Mouse (Mus musculus) MEL (cell line): ENCODE results near the gene Odaph. TPM values are rescaled to one million over a fixed set of nuclear protein-coding genes. Genes with fewer than 3 reads are reported as not detected.

Experiments
- DNase-seq: peaks from one replicate; pipeline ENCODE4 v3.0.0; 2011; ENCODE audit warnings: low read depth, low spot score
- H3K27ac ChIP-seq: 2 replicates; pipeline ENCODE4 v1.5.1; 2012; ENCODE audit warnings: low read depth, mild to moderate bottlenecking, control low read depth, low read length, moderate library complexity; ENCODE audit not compliant: control insufficient read depth
- H3K27me3 ChIP-seq, 2 experiments: fragments of 150-350 bp in 1 of 2; sonication (generic) in 1 of 2; 2 replicates each; pipeline ENCODE4 v1.6.1; 2012; ENCODE audit warnings: low read length in 2 of 2, mild to moderate bottlenecking in 2 of 2, improper control_type of control experiment in 1 of 2, moderate library complexity in 1 of 2; ENCODE audit not compliant: insufficient read depth in 2 of 2, control insufficient read depth in 1 of 2
- H3K36me3 ChIP-seq, 2 experiments: 2 replicates each; pipeline ENCODE4 v1.6.1; 2012 to 2014; ENCODE audit warnings: low read length in 2 of 2, improper control_type of control experiment in 1 of 2, inconsistent platforms in 1 of 2, mild to moderate bottlenecking in 1 of 2; ENCODE audit not compliant: insufficient read depth in 2 of 2, control insufficient read depth in 1 of 2
- H3K4me1 ChIP-seq, 2 experiments: fragments of 150-350 bp in 1 of 2; sonication (generic) in 1 of 2; 2 replicates each; pipeline ENCODE4 v1.6.1; 2012; ENCODE audit warnings: low read length in 2 of 2, improper control_type of control experiment in 1 of 2, mild to moderate bottlenecking in 1 of 2; ENCODE audit not compliant: insufficient read depth in 2 of 2, control insufficient read depth in 1 of 2
- H3K4me3 ChIP-seq, 2 experiments: fragments of 150-350 bp in 1 of 2; sonication (generic) in 1 of 2; 2 replicates each; pipeline ENCODE4 v1.5.1; 2012; ENCODE audit warnings: low read depth in 2 of 2, low read length in 2 of 2, mild to moderate bottlenecking in 2 of 2, moderate library complexity in 2 of 2, control low read depth in 1 of 2, improper control_type of control experiment in 1 of 2; ENCODE audit not compliant: control insufficient read depth in 1 of 2, insufficient read depth in 1 of 2
- H3K79me2 ChIP-seq: 2 replicates; pipeline ENCODE4 v1.6.1; 2012; ENCODE audit warnings: mild to moderate bottlenecking, low read length, moderate library complexity; ENCODE audit not compliant: control insufficient read depth, poor library complexity, insufficient read depth
- H3K9ac ChIP-seq: 2 replicates; pipeline ENCODE4 v1.6.1; 2012; ENCODE audit warnings: low read depth, mild to moderate bottlenecking, control low read depth, low read length, moderate library complexity; ENCODE audit not compliant: control insufficient read depth, poor library complexity, severe bottlenecking
- H3K9me3 ChIP-seq: fragments of 150-350 bp; sonication (generic); replicated peaks from 2 replicates; pipeline ENCODE4 v1.6.1; 2012; ENCODE audit warnings: mild to moderate bottlenecking, low read length, improper control_type of control experiment, moderate library complexity; ENCODE audit not compliant: insufficient read depth
- BHLHE40 ChIP-seq: IDR thresholded peaks from 2 replicates; pipeline ENCODE4 v1.6.1; 2012; ENCODE audit warnings: low read depth, mild to moderate bottlenecking, inconsistent platforms, low read length, improper control_type of control experiment, borderline replicate concordance
- CHD1 ChIP-seq: IDR thresholded peaks from 2 replicates; pipeline ENCODE4 v1.6.1; 2012; ENCODE audit warnings: low read depth, mild to moderate bottlenecking, inconsistent platforms, low read length, improper control_type of control experiment
- CHD2 ChIP-seq: IDR thresholded peaks from 2 replicates; pipeline ENCODE4 v1.6.1; 2011; ENCODE audit warnings: low read length, improper control_type of control experiment
- CTCF ChIP-seq, 3 experiments: IDR thresholded peaks in 2 of 3; conservative IDR thresholded peaks in 1 of 3; 2 replicates each; pipeline ENCODE4 v1.5.1; 2011 to 2012; ENCODE audit warnings: low read length in 3 of 3, low read depth in 2 of 3, mild to moderate bottlenecking in 2 of 3, improper control_type of control experiment in 1 of 3, inconsistent platforms in 1 of 3, mixed read lengths in 1 of 3, moderate library complexity in 1 of 3; ENCODE audit not compliant: control insufficient read depth in 1 of 3, insufficient read depth in 1 of 3, poor library complexity in 1 of 3, severe bottlenecking in 1 of 3
- E2F4 ChIP-seq: IDR thresholded peaks from 2 replicates; pipeline ENCODE4 v1.6.1; 2011; ENCODE audit warnings: low read depth, low read length, improper control_type of control experiment, borderline replicate concordance
- EP300 ChIP-seq, 2 experiments: IDR thresholded peaks; 2 replicates each; pipeline ENCODE4 v1.6.1; 2011; ENCODE audit warnings: improper control_type of control experiment in 2 of 2, low read length in 2 of 2, low read depth in 1 of 2, mild to moderate bottlenecking in 1 of 2
- ETS1 ChIP-seq: IDR thresholded peaks from 2 replicates; pipeline ENCODE4 v1.6.1; 2012; ENCODE audit warnings: low read depth, mild to moderate bottlenecking, inconsistent platforms, low read length, improper control_type of control experiment, moderate library complexity
- GABPA ChIP-seq: IDR thresholded peaks from 2 replicates; pipeline ENCODE4 v1.6.1; 2012; ENCODE audit warnings: low read depth, mild to moderate bottlenecking, inconsistent platforms, low read length, improper control_type of control experiment, moderate library complexity
- GATA1 ChIP-seq: IDR thresholded peaks from 2 replicates; pipeline ENCODE4 v1.6.1; 2011; ENCODE audit warnings: low read depth, low read length, improper control_type of control experiment
- HCFC1 ChIP-seq: IDR thresholded peaks from 2 replicates; pipeline ENCODE4 v1.6.1; 2012; ENCODE audit warnings: low read depth, mild to moderate bottlenecking, inconsistent platforms, low read length, improper control_type of control experiment, moderate library complexity
- KAT2A ChIP-seq: conservative IDR thresholded peaks from 2 replicates; pipeline ENCODE4 v1.6.1; 2012; ENCODE audit warnings: low read depth, low read length, improper control_type of control experiment, inconsistent platforms
- MAFK ChIP-seq: IDR thresholded peaks from 2 replicates; pipeline ENCODE4 v1.6.1; 2011; ENCODE audit warnings: low read depth, mild to moderate bottlenecking, low read length, improper control_type of control experiment, borderline replicate concordance
- MAX ChIP-seq: IDR thresholded peaks from 2 replicates; pipeline ENCODE4 v1.6.1; 2011; ENCODE audit warnings: low read length, improper control_type of control experiment
- MAZ ChIP-seq: IDR thresholded peaks from 2 replicates; pipeline ENCODE4 v1.6.1; 2012; ENCODE audit warnings: low read depth, mild to moderate bottlenecking, inconsistent platforms, low read length, improper control_type of control experiment
- MXI1 ChIP-seq: IDR thresholded peaks from 2 replicates; pipeline ENCODE4 v1.6.1; 2011; ENCODE audit warnings: mild to moderate bottlenecking, low read depth, low read length, improper control_type of control experiment
- MYB ChIP-seq: IDR thresholded peaks from 2 replicates; pipeline ENCODE4 v1.6.1; 2011; ENCODE audit warnings: mild to moderate bottlenecking, low read depth, low read length, improper control_type of control experiment
- MYC ChIP-seq: IDR thresholded peaks from 2 replicates; pipeline ENCODE4 v1.6.1; 2011; ENCODE audit warnings: low read depth, mild to moderate bottlenecking, low read length, improper control_type of control experiment, moderate library complexity
- NELFE ChIP-seq: IDR thresholded peaks from 2 replicates; pipeline ENCODE4 v1.6.1; 2011; ENCODE audit warnings: low read depth, low read length, improper control_type of control experiment
- NRF1 ChIP-seq: IDR thresholded peaks from 2 replicates; pipeline ENCODE4 v1.6.1; 2014; ENCODE audit warnings: low read depth, mild to moderate bottlenecking, inconsistent platforms, low read length, improper control_type of control experiment, moderate library complexity; ENCODE audit not compliant: poor library complexity, insufficient read depth, severe bottlenecking
- POLR2A ChIP-seq, 2 experiments: IDR thresholded peaks; 2 replicates each; pipeline ENCODE4 v1.6.1; 2011 to 2012; ENCODE audit warnings: low read length in 2 of 2, mild to moderate bottlenecking in 2 of 2, control low read depth in 1 of 2, improper control_type of control experiment in 1 of 2, low read depth in 1 of 2, moderate library complexity in 1 of 2; ENCODE audit not compliant: control insufficient read depth in 1 of 2, insufficient read depth in 1 of 2, poor library complexity in 1 of 2
- POLR2AphosphoS2 ChIP-seq: IDR thresholded peaks from 2 replicates; pipeline ENCODE4 v1.6.1; 2011; ENCODE audit warnings: low read length, improper control_type of control experiment
- POLR2AphosphoS5 ChIP-seq: IDR thresholded peaks from 2 replicates; pipeline ENCODE4 v1.6.1; 2012; ENCODE audit warnings: low read depth, borderline replicate concordance, mild to moderate bottlenecking, inconsistent platforms, low read length, moderate library complexity, mixed read lengths
- RAD21 ChIP-seq: IDR thresholded peaks from 2 replicates; pipeline ENCODE4 v1.6.1; 2011; ENCODE audit warnings: mild to moderate bottlenecking, low read depth, low read length, improper control_type of control experiment
- RCOR1 ChIP-seq: IDR thresholded peaks from 2 replicates; pipeline ENCODE4 v1.6.1; 2012; ENCODE audit warnings: low read depth, mild to moderate bottlenecking, inconsistent platforms, low read length, improper control_type of control experiment
- SIN3A ChIP-seq: IDR thresholded peaks from 2 replicates; pipeline ENCODE4 v1.6.1; 2012; ENCODE audit warnings: low read length, improper control_type of control experiment, inconsistent platforms
- SMC3 ChIP-seq: IDR thresholded peaks from 2 replicates; pipeline ENCODE4 v1.6.1; 2011; ENCODE audit warnings: low read depth, low read length, improper control_type of control experiment
- TAL1 ChIP-seq: IDR thresholded peaks from 2 replicates; pipeline ENCODE4 v1.6.1; 2012; ENCODE audit warnings: mild to moderate bottlenecking, inconsistent platforms, low read length, moderate library complexity, mixed read lengths
- TBP ChIP-seq: IDR thresholded peaks from 2 replicates; pipeline ENCODE4 v1.8.0; 2011; ENCODE audit warnings: low read depth, low read length, improper control_type of control experiment
- TCF12 ChIP-seq: IDR thresholded peaks from 2 replicates; pipeline ENCODE4 v1.6.1; 2014; ENCODE audit warnings: low read depth, mild to moderate bottlenecking, inconsistent platforms, low read length, improper control_type of control experiment, moderate library complexity
- UBTF ChIP-seq: IDR thresholded peaks from 2 replicates; pipeline ENCODE4 v1.6.1; 2012; ENCODE audit warnings: low read depth, mild to moderate bottlenecking, inconsistent platforms, low read length, improper control_type of control experiment, moderate library complexity, borderline replicate concordance; ENCODE audit not compliant: insufficient read depth
- ZC3H11A ChIP-seq: IDR thresholded peaks from 2 replicates; pipeline ENCODE4 v1.6.1; 2012; ENCODE audit warnings: low read depth, mild to moderate bottlenecking, inconsistent platforms, low read length, improper control_type of control experiment
- ZKSCAN1 ChIP-seq: IDR thresholded peaks from 2 replicates; pipeline ENCODE4 v1.6.1; 2012; ENCODE audit warnings: low read depth, mild to moderate bottlenecking, inconsistent platforms, low read length, improper control_type of control experiment, moderate library complexity
- ZMIZ1 ChIP-seq: IDR thresholded peaks from 2 replicates; pipeline ENCODE4 v1.6.1; 2012; ENCODE audit warnings: low read depth, mild to moderate bottlenecking, inconsistent platforms, low read length, improper control_type of control experiment, moderate library complexity
- ZNF384 ChIP-seq: IDR thresholded peaks from 2 replicates; pipeline ENCODE4 v1.6.1; 2012; ENCODE audit warnings: low read depth, mild to moderate bottlenecking, inconsistent platforms, low read length, improper control_type of control experiment
- polyA plus RNA-seq, 2 experiments: library from polyadenylated mRNA; stranded (reverse) in 1 of 2; unstranded in 1 of 2; fragments of >175 nt in 1 of 2; fragments of >200 nt in 1 of 2; gene quantifications; 2 replicates each; pipeline versions ENCODE4 v1.2.1 to v1.2.4; 2012; ENCODE audit warnings: low replicate concordance in 2 of 2, low read depth in 1 of 2; ENCODE audit not compliant: insufficient read length in 2 of 2, insufficient read depth in 1 of 2, missing spikeins in 1 of 2
- total RNA-seq: library from RNA; depleted of rRNA; stranded (reverse); fragments of 300-350 nt; gene quantifications from 2 replicates; pipeline ENCODE4 v1.2.3, GENCODE M21; 2012

Odaph gene
- total and polyA plus RNA-seq, 3 experiments: 0.27 to 0.65 TPM; not detected in 1

DNA sequence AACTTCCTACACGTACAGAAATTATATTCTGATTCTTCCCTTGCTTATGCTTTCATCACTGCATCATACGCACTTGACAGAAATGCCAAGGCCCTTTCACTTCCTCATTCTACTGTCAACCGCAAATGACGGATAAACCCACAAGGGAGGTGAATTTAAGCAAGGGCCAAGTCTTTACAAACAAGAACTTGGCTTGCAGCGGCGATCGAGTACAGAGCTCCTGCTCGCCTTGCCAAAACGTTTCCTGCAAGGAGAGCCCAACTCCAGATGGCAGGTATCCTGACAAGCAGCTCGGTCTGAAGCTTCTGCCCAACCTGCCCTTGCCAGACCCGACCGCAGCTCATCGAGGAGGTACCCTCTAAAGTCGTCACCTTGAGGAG is 25.0 kb upstream of the Odaph start (continued):
- TF ChIP-seq CHD1: peak; percentile 31; the same call in 1 of the 2 replicates
- TF ChIP-seq MAZ: 0 out of 2 replicates have a peak, but pooled peaks have one; percentile 61

DNA sequence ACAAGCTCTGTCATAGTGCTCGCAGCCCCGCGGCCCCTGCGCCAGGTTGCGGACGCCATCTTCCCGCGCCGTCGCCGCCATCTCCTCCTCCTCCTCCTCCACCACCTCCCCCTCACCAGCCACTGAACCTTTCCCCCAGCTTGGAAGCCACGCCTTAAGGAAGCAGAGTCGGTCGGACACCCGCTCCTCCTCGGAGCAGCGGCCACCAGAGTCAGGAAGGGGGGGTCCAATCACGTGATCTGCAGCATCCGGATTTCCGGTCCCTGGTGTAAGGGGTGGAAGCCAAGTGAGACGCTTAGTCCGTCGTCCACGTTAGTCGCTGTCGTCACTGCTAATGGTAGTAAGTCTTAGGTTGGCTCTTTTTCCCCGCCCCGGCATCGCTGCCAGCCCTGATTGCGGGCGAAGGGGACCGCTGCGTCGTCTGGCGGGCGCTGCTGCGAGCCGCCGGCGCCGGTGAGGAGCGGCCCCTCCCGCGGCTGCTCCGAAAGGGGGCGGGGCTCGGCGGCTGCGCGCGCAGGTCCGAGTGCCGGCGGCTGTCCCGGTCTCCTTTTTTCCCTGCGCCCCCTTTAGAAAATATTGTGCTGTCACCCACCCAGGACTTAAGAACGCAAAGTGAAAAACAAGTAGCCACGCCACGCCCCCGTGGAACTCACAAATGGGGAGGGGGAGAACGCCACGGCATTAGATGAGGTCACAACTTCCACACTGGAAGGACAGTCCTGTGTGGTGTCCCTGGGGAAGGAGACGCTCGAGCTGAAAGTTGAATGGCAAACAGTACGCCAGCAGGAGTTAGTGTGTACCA is 24.4 kb upstream of the Odaph start, which contains the start of gene Rchy1:
Gene Rchy1, minus strand, starts transcription at position 430 of the 802 bp plus-strand sequence.
- DNase-seq: peak; percentile 96
- H3K27me3 ChIP-seq: no peaks in the 10 kb centered on the region
- H3K9ac ChIP-seq: peak within 1 kb of the TSS; percentile 94
- H3K79me2 ChIP-seq: peaks cover 22% of the 10 kb centered on the region
- H3K9me3 ChIP-seq: no peaks in the 10 kb centered on the region
- peak within 1 kb of the TSS; percentile 98 for H3K27ac ChIP-seq
- H3K4me3 ChIP-seq: peak within 1 kb of the TSS; percentile 91 to 100
- peaks cover 0 to 31% of the 10 kb centered on the region in 2 experiments; a peak in 2 of 4 replicates for H3K36me3 ChIP-seq
- peaks cover 17 to 20% of the 10 kb centered on the region in 2 experiments for H3K4me1 ChIP-seq
- TF ChIP-seq NELFE (peak; percentile 81), TCF12 (no peak), BHLHE40 (peak; percentile 92), CTCF (IDR thresholded peaks at IDR 0.05 in 2 of 3, conservative IDR thresholded peaks at IDR 0.05 in 1 of 3; ENCODE audit: control insufficient read depth in 1 of 3, insufficient read depth in 1 of 3, low read depth in 2 of 3, low read length in 3 of 3, poor library complexity in 1 of 3, severe bottlenecking in 1 of 3) (peak in 1 of 3 experiments; percentile 18; a peak in 1 of 6 replicates), RAD21 (no peak; the same call in 1 of the 2 replicates), E2F4 (0 out of 2 replicates have a peak, but pooled peaks have one; percentile 45), POLR2A (IDR thresholded peaks at IDR 0.05; ENCODE audit: control insufficient read depth in 1 of 2, insufficient read depth in 1 of 2, low read depth in 1 of 2, low read length in 2 of 2, poor library complexity in 1 of 2) (peak; percentile 82 to 95), UBTF (no peak), ZNF384 (no peak), TAL1 (no peak), POLR2AphosphoS2 (peak; percentile 62), SMC3 (0 out of 2 replicates have a peak, but pooled peaks have one; percentile 19), GATA1 (no peak), RCOR1 (0 out of 2 replicates have a peak, but pooled peaks have one; percentile 4), TBP (no peak), MAX (no peak; the same call in 1 of the 2 replicates), KAT2A (peak; percentile 16), CHD1 (peak; percentile 77; the same call in 1 of the 2 replicates), NRF1 (peak; percentile 75), POLR2AphosphoS5 (no peak), SIN3A (peak; percentile 84), GABPA (no peak), EP300 (IDR thresholded peaks at IDR 0.05; ENCODE audit: low read depth in 1 of 2, low read length in 2 of 2) (peak; percentile 8 to 22; a peak in 2 of 4 replicates), ZMIZ1 (0 out of 2 replicates have a peak, but pooled peaks have one; percentile 67), MAFK (no peak), ZKSCAN1 (no peak), MYB (no peak), ETS1 (peak; percentile 52; the same call in 1 of the 2 replicates), HCFC1 (peak; percentile 80), ZC3H11A (no peak; the same call in 1 of the 2 replicates), CHD2 (no peak), MXI1 (peak; percentile 71; the same call in 1 of the 2 replicates), MYC (0 out of 2 replicates have a peak, but pooled peaks have one; percentile 22)
